Mouse (Mus musculus): ENCODE measurements around the gene Raf1.
A peak's percentile ranks its signal among the peaks of the same experiment; 100 is the strongest.

DNA sequence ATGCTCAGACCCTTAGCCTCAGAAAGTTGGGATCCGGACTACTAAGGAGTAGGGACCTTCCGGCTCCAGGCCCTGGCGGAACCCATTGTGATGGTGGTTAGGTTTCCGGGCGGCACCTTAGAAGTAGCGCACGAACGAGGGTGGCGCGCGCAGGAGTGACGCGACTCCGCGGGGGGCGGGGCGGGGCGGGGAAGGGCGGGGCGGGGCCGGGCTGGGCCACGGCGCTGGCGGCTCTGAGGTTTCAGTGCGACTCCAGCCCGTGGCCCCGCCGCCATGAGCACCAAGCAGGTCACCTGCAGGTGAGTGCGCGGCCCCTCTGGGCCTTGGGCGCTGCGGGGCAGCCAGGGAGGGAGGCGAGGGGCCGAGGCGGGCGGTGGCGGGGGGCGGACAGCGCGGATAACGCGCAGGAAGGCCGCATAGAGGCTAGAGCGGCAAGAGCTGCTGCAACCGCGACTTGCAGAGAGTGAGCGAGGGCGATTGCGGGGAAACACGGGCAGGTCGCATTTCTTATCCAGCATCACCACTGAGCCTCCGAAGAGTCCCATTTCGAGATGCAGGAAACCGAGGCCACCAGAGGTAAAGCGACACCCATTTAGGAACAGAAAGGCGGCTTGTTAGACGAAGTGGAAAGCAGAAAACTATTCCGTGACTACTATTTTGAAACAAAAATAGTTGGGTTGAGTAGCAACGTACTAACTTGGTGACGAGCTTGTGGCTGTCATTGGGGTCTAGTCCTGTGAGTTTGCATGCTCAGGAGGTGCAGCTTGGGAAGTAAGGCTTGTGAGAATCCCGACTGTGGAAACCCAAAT is 74.5 kb downstream of the Raf1 start, which contains the start of gene Mkrn2:
- TF ChIP-seq POLR2A (IDR thresholded peaks at IDR 0.05; ENCODE audit: low read depth, low read length) (peak; percentile 65), CTCF (IDR thresholded peaks at IDR 0.05; ENCODE audit: extremely low read depth, insufficient read depth, insufficient read length, insufficient replicate concordance) (no peak)

All from spleen, adult 2 months (tissue).